Mouse (Mus musculus) embryonic facial prominence, embryonic 10.5 days (tissue): Measurements from ENCODE around the gene Nuf2. TPM values are rescaled to one million over a fixed set of nuclear protein-coding genes. Genes with fewer than 3 reads are reported as not detected.

ENCODE experiments used
- polyA plus RNA-seq: library from polyadenylated mRNA; unstranded; fragments of >200 nt; fragmentation: Nextera tagmentation; extraction: Ambion mirVana; gene quantifications from 2 replicates; pipeline ENCODE4 v1.2.1, GENCODE M21; 2016

Gene Nuf2
- polyA plus RNA-seq, 1 experiment from 2014 or later, result 75.9 TPM

Other genes with a start within 250 kb of the Nuf2 start
- gene Rgs5, start 124.0 kb upstream of the Nuf2 start, polyA plus RNA-seq, result 3.1 and 5.5 TPM in 2 replicates
- 9.2 and 10.4 TPM in 2 replicates for gene Rgs4, start 216.2 kb upstream of the Nuf2 start, polyA plus RNA-seq